Mouse (Mus musculus) kidney, adult 2 months (tissue): ENCODE results near the gene Gm6793.

ENCODE experiments used
- CTCF ChIP-seq: fragments of 200-500 bp; conservative IDR thresholded peaks from 2 replicates; pipeline ENCODE4 v1.5.1; 2011; ENCODE audit warnings: low read depth, mild to moderate bottlenecking, control low read depth, low read length, moderate library complexity, mixed read lengths; ENCODE audit not compliant: insufficient read depth, insufficient read length
- POLR2A ChIP-seq: fragments of 200-500 bp; IDR thresholded peaks from one replicate; pipeline ENCODE4 v1.6.1; 2011; ENCODE audit warnings: low read depth, low read length, control low read depth

DNA sequence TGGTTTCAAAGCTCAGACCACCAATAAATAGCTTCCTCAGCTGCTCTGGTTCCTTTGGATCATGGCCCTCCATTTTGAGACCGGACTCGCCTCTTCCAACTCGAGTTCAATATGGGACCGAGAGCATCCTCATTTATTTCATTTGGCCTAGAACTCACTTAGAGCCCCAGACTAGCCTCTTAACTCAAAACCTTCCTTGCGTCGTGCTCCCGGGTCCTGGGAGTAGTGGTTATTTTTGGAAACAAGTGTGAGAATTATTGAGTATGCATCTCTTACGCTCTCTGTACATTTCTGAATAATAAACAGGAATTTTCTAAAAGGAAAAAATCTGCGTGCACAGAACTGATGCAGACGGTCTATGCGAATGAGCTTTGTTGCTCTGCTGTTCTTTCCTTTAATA is at the start of gene Gm6793:
- no peak for TF ChIP-seq CTCF
- no peak for TF ChIP-seq POLR2A
